Mouse (Mus musculus) cerebellum, adult 18-20 months (tissue): ENCODE data around the gene Zfp867.
A peak's percentile ranks its signal among the peaks of the same experiment; 100 is the strongest.

Experiments used
- DNase-seq, 2 experiments: peaks; one replicate each; pipeline ENCODE4 v3.0.0; 2021

The Zfp867 gene

DNA sequence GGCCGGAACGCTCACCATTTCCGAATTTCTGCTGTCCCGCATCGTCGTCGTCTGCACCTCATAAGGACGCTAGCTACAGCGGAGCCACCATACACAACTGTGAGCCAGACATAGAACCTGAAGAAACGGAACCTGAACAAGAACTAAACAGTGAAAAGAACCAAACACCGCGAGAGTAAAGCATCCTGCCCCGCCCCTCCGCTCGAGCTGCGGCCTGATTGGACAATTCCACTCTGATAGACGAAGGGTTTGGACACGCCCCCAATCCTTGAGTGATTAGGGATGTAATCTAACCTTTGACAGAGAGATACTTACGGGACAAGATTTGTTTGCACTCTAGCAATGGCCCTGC is at the start of gene Zfp867:
Zfp867 (minus strand) TSS at position 149 of the 352 bp plus-strand sequence.
- DNase-seq = peak; percentile 88 to 93

DNA sequence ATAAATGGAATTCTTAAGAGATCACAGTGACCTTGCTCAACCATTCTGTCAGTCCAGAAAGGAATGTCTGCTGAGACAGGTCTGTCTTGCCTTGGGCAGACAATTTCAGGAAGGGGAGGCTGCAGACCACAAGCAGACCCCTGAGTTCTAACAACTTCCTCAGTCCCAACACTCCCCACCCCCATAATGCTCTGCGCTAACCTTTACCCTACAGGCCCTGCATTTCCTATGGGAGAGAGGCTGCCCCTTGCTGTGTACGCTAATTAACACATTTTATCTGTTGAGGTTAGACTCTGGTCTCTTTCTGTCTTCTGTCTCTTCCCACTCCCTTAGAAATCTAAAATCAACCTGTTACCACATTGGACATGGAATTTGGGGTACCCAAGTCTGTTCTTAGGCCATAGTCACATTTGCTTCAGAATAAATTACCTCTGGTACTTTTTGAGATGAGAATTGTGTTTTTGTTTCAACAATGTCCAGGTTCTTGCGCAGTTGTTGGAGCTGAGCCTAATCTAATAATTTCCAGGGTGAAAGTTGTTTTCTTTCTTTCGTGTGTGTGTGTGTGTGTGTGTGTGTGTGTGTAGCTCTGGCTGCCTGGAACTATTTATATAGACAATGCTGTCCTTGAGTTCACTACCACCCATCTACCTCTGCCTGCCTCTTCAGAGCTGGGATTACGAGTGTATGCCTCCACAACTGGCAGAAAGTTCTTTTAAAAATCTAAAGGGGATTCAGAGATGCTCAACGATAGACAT is 47.6 kb upstream of the Zfp867 start:
- DNase-seq = no peak

DNA sequence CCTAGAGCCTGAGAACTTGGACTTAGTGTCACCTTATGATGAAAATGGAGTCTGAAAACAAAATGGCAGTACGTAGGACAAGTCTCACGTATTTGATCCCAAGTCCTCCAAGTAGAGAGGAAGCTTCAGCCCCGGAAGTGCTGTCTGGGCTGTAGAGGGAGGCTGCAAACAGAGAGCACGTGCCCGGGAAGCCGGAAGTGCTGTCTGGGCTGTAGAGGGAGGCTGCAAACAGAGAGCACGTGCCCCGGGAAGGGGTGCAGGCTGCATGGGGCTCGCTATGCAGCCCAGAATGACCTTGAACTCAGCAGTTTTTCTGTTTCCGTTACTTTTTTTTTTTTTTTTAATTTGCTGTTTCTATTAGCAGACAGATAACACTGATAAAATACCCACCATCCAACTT is 46.0 kb upstream of the Zfp867 start:
- DNase-seq = no peak

DNA sequence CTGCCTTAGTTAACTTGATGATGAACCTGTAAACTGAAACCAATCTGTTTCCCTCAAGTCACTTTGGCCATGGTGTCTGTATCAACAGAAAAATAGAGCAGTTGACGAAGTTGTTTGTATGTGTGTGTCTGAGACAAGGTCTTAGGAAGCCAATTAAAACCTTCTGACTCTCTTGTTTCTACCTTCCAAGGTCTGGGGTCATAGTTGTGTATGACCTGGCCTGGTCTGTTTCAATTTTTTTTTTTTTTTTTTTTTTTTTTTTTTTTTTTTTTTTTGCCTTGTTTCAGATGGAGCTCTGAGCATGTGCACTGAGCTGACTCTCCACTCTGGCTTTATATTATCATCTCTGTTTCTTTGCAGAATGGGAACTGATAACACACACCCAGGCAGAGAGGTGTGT is 45.2 kb upstream of the Zfp867 start:
- DNase-seq = no peak

DNA sequence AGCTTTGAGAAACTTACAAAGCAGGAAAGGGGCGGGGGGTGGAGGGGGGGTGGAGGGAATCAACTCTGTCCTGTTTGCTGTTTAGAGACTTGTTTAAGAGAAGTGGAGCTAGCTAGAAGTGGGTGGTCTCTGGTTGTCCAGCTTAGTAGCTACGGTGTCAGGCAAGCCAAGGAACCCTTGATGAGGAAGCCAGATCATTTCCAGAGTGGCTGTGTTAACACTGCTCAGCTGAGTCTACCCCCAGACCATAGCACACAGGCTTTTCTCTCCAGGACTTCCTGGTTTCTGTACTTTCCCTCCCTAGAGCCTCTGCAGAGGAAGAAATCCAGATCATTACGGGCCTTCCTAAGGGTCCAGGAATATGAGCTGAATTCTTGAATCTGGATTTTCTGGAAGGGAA is 42.5 kb upstream of the Zfp867 start:
- DNase-seq = no peak

DNA sequence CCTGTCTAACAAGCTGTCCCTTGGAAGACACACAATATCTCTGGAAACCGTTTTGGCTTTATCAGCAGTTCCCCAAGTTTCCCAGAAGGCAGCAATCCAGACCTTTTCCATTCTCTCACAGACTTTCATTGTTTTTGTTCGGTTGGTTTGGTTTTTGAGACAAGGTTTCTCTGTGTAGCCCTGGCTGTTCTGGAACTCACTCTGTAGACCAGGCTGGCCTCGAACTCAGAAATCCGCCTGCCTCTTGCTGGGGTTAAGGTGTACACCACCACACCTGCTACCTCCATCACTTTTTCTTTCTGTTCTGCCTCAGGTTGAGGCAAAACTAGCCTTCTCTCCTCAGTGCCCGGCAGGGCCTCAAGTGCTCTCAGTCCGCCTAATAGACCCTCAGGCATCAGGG is 42.1 kb upstream of the Zfp867 start:
- DNase-seq = no peak

DNA sequence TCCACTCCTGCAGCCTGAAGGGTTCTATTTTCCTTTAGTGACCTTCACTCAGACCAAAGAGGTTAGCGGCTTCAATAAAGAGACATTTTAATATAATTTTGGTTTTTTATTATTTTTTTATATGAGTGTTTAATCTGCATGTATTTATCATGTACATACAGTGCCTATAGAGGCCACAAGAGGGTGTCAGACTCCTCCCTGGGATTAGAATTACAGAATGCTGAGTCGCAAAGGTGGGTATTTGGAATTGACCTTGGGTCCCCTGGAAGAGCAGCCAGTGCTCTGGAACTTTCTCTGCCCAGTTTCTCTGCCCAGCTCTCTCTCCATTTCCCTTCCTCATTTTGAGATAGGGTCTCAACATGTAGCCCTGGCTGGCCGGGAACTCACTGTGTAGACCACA is 41.3 kb upstream of the Zfp867 start:
- no peak for DNase-seq

DNA sequence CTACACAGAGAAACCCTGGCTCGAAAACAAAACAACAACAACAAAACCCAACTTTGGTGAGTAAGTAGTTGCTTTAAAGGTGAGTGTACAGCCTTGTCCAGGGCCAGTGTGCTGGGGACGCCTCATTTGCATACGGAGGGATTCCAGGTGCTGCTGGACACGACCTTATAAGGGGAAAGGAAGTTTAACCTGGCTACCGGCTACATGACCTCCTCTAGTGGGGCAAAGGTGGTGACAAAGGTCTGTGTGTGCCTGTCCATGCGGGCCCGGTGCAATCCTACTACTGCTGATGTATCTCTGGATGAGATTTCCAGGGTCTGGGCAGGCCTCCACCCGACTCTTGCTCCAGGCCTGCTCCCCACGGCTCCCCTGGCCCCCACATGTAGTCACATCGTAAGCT is 40.5 kb upstream of the Zfp867 start:
- DNase-seq = no peak

DNA sequence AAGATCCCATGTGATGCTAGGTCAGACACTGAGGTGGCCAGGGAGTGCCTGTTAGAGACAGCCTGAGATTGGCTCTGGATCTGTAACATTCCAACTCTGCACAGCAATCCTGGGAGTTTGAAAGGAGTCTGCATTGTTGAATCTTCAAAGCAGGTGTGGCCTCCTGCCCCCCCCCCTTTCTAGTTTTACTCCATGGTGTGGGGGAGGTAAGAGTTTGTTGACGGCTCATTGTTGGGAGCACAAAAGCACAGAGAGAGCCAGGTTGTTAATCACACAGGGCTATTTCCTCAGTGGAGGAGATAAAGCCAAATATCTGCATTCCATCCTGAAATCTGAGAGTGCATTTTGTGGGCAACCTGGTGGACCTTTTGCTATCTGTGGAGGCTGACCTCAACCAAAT is 39.3 kb upstream of the Zfp867 start:
- no peak for DNase-seq

DNA sequence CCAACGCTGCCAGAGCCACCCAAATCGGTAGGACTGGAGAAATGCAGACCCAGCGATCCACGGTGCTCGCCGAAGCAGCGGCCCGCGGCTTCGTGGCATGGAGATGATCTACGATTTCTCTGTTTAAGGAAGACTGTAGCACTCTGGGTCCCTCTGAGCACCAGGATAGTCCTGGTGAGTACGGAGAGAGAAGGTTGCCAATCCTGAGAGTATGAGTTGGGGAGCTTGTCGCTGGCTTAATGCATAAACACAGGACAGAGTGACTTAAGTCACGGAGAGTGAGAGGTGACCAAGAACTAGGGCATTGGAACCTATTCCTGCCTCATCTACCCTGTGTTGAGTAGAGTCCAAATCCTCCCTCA is 34.4 kb upstream of the Zfp867 start:
- DNase-seq = no peak

DNA sequence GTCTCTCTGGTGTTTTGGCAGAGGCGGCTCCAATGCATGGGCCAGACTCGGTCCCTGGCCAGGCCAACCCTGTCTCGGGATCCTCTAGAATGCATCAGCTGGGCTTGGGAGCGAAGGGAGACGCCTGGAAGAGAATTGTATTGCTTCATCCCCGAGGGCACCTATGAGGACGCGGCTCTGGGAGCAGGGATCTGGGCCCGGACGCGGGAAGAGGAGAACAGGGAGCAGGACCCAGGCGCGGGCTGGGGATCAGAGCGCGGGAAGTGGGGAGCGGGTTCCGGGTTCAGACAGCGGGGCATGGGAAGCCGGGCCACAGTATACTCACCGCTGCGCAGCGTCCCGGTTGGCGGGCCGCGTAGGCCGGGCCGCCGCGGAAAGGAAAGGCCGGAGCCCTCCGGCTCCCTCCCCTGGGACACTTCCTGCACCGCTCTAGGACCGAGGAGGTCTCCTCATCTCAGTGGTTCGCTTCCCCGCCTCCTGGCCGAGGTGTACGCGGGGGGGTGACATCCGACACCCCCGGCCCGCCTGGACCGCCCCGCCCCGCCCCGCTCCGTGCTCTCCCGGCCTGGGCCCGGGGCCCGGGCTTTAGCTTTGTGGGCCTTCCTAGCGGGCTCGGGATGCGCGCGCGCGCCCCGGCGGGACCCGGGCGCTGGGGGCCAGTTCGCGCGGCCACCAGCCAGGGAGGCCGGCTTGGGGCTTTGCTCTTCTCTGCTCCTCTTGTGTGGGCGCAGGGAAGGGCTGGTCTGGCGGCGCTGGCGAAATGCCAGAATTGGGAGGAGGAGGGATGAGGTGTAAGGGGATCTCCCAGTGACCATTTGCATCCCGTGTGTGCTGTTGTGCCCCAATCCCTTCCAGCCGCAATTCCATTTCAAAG is 33.8 kb upstream of the Zfp867 start:
- peak; percentile 83 to 84 for DNase-seq

DNA sequence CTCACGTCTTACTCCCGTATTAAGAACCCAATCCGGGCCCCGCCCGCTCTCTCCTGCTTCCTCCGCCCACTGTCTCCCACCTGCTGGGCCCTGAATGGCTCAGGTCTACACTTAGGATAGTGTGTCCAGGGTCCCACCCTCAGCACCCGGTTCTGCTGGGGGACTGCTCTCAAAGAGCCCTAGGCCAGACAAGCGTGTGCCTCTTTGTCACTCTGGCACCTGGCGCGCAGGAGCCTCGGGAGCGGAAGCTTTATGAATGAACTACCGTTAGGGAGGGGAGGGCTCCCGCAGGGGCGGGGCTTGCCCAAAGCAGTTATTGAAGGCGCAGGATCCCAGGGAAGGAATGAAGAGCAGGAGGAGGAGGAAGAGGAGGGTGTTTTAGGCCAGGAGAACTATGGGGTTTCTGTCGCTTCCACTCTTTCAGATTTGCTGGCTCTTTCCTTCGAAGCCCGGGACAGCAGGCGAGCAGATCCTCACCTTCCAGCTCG is 33.1 kb upstream of the Zfp867 start:
- DNase-seq = peak; percentile 75

DNA sequence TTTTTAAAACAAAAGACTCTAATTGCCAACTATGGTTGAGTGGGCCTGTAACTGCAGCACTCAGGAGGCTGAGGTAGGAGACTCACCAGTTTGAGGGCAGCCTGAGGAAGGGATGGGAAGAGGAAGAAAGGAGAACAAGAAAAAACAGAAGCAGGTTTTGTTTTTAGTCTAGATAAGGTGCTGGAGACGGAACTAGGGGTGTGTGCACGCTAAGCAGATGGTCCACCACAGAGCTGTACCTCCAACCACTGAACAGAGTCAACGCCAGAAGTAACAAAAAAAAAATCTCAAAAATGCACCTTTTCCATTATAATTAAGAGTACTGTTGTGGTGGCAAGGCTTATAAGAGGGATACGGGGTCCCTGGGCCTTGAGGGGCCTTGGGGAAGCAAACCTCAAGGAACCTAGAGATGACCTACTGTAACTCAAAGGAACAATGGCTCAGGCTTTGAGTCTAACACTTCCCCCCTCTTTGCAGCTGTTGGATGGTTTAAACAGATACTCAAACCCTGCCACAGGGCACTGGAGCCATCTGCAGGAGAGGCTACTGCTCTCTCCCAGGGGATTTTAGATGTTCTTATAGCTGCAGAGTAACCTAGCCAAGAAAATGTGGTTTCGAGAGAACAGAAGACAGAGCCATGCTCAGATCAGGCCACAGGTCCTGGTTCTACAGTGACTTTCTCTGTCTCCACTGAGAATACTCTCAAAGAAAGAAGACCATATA is 29.9 kb upstream of the Zfp867 start:
- no peak for DNase-seq

DNA sequence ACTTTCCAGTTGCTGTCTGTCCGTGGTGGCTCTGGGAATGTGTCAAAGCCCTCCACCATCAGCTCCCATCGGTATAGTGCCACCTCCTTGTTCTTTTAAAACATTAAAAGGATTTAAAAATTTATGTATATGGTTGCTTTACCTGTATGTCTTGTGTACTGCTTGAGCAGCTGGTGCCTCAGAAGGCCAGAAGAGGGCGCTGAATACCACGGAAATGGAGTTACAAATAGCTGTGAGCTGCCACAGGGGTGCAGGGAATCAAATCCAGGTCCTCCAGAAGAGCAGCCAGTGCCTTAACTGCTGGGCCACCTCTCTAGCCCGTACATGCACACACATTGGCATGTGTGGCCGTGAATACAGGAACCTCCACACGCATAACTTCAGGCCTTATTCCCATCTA is 25.5 kb upstream of the Zfp867 start:
- no peak for DNase-seq

DNA sequence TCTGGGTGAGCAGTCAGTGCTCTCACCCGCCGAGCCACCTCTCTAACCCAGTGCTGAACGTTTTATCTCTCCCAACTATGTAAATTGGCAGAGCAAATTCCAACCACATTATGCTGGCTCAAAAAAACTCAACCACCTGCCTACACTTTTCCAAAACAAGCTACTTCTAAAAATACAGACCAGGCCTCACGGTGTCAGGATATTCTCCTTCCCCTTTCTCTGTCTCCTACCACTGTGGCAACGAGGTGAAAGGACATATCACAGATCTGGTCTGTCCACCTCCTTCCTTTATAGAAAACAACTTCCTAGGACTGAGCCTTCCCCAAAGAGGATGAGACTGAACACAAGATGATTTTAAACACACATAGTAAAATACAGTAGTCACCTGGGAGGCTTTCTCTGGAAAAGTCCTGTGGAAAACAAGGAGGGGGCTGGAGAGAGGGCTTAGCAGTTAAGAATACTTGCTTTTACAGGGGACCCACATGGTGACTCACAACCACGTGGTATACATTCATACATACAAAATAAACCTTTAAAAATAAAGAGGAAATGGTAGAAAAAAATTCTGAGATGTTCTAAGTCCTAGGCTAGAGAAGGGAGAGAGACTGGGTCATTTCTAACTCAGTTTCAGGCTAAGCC is 24.5 kb upstream of the Zfp867 start:
- DNase-seq = no peak

DNA sequence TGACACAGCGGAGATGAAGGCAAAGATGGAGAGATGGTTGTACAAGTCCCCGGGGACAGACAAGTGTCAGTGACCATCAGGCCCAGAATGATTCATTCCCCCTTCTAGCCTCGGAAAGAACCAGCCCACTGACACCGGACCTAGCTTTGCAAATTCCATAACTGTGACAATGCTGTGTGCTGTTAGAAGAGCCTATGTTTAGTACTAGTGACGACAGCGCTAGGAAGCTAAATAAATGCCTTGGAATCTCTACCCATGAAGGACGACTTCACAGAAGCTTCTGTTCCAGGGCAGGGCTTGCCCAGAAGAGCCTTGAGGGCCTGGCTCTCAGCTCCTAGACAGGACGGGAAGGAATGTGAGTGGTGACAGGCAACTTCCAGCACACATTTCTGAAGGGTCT is 13.9 kb upstream of the Zfp867 start:
- no peak for DNase-seq

DNA sequence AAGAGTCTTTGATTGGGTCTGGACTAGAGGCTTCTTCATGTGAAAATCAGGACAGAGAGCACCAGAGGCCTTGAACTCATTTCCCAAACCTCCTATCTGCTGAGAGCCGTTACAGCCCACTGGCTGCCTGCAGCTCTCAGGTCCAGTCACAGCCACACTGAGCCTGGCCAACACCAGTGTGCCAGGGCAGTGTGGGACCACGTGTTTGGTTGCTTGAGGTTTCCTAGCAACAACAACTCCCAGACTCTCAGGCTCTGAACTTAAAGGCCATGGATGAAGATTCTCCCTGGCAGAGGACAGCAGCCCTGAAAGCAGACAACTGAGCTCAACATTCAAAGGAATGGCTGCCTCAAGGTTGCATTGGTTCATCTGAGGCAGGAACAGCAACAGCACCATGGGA is 13.4 kb upstream of the Zfp867 start:
- DNase-seq = no peak

DNA sequence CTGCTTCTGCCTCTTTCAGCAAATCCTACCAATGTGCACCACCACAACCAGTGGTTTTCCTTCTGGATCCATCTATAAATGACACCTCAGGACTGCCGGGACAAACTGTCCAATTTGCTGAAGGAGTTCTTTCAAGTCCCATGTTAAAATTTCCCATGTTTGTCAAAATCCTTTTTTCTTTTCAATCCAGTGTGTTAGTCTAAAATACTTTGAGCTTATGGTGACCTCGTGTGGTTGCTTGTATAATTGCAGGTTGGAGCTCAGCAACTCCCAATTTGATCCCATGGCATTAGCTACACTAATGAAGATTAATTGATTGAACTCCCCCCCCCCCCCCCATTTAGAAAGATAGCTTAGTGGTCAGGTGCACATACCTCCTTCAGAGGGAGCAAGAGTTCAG is 10.9 kb upstream of the Zfp867 start:
- peak; percentile 56 to 62 for DNase-seq

DNA sequence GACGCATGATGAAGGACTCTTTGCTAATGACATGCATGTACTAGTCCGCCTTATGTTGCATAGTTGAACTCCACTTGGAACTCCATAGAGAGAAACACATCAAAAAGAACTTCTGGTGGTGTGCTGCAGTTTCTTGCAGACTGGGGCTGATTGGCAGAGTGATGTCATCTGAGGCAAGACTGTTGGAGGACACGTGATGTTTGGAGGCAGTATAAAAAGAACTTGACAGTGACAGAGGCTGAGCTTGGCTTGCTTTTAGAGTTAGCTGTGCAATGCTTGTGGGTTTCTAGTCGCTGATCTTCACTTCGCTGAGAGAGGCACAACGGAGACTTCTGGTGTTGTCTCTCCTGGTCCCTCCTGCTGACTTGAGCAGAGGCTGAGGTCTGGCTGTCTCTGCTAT is 5.0 kb upstream of the Zfp867 start:
- no peak for DNase-seq

DNA sequence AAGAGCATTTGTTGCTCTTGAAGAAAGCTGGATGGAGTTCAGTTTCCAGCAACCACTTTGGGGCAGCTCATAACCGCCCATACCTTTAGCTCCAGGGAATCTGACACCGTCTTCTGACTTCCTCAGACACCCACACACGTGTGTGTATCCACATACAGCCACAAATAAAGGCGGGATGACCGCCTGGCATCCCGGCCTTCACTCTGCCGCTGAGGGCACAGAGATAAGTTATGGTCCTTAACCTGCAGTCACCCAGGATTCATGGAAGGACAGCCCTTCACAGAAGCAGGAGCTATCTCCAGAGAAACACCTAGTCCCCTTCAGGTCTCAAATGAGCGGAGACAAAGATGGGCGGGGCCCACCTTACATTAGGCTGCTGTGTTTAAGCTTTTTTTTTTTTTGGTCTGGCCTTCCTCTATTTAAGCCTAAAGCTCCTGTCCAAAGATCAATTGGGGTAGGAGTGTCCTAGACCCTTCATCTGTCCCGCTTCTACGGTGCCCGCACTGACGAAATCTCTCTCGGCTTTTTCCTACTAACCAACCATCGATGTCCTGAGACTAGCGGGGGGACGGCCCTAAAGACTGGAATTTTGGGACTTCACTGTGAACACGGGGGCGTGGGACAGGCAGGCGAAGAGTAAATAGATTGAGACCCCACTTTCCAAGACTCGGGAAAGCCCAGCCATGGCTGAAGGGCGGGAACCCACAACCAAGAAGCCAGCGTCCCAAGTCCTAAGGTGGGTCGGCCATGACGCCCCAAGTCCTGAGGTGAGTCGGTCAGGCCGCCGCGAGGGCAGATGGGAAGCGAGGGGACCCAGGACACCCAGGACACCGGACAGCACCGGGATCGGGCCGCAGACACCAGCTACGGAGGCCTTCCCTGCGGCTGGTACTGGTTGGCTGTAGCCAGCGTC is 605 bp downstream of the Zfp867 start:
- DNase-seq = no peak

DNA sequence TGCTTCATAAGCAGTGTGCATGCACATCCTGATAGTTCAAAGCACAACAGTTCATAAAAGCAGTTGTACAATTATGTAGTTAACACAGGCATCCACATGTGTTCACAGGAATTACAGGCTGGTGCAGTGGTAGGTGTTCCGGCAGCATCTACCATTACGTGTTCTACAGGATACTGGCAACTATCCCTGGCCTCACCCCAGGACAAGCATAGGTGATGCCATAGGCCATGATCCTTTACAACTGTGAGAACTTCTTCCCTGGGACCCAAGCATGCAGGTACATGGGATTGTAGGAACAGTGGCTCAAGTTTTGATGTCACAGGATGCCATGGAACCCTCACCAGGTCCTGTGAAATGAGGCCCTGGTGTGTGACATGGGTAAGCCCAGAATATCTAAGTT is 11.8 kb downstream of the Zfp867 start:
- no peak for DNase-seq

DNA sequence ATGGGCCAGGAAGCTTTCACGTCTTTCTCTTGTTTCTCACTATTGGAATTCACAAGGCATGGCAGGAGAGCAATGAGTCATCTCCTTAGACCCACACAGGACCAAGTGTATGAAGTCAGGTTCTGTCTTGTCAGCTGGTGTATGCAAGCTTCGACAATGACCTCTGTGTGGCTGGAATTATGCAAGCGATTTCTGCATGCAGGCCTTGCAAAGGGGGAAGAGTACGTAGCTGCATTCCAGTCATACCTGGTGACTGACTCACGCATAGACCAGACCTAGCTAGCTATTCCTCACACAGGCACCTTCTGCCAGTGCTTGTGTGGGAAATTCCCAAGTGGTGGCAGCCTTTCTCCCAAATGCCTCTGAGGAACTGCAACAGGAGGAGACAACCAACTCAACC is 13.3 kb downstream of the Zfp867 start:
- no peak for DNase-seq
